Mouse (Mus musculus) brain, embryonic 14.5 days (tissue): ENCODE results near the gene 2310022A10Rik. TPM values are rescaled to one million over a fixed set of nuclear protein-coding genes. Genes with fewer than 3 reads are reported as not detected.

Experiments
- DNase-seq: peaks from one replicate; pipeline ENCODE4 v3.0.0-alpha.2; 2011; ENCODE audit warnings: low read depth
- CTCF ChIP-seq: fragments of 200-500 bp; IDR thresholded peaks from 2 replicates; pipeline ENCODE4 v1.5.1; 2012; ENCODE audit warnings: inconsistent platforms, mild to moderate bottlenecking, moderate library complexity, borderline replicate concordance; ENCODE audit not compliant: insufficient read depth, insufficient read length; ENCODE audit errors: extremely low read depth
- POLR2A ChIP-seq: fragments of 200-500 bp; IDR thresholded peaks from 2 replicates; pipeline ENCODE4 v1.6.1; 2012; ENCODE audit warnings: mild to moderate bottlenecking, inconsistent platforms, borderline replicate concordance; ENCODE audit not compliant: poor library complexity, insufficient read depth, insufficient read length, severe bottlenecking; ENCODE audit errors: extremely low read depth
- polyA plus RNA-seq: library from polyadenylated mRNA; depleted of rRNA; stranded (reverse); fragments of >200 nt; gene quantifications from 2 replicates; pipeline ENCODE4 v1.2.3, GENCODE M21; 2012

2310022A10Rik gene
- polyA plus RNA-seq, 1 experiment = 42.8 TPM

GRCm38 (mm10) chr7:27542392-27543033 is 10.5 kb upstream of the 2310022A10Rik start:
- peak; percentile 65; the same call in 1 of the 2 replicates for TF ChIP-seq POLR2A
- no peak for TF ChIP-seq CTCF
- peak; percentile 95 for DNase-seq

- TF ChIP-seq POLR2A (no peak), CTCF (no peak)
- DNase-seq = no peak
Observed at GRCm38 (mm10) chr7:27543065-27543464, 10.0 kb upstream of the 2310022A10Rik start.

GRCm38 (mm10) chr7:27543851-27544250 is 9.2 kb upstream of the 2310022A10Rik start:
- no peak for TF ChIP-seq CTCF
- no peak for TF ChIP-seq POLR2A
- DNase-seq = no peak

GRCm38 (mm10) chr7:27544675-27545370 is 8.2 kb upstream of the 2310022A10Rik start:
- no peak for TF ChIP-seq POLR2A
- TF ChIP-seq CTCF = no peak
- no peak for DNase-seq

GRCm38 (mm10) chr7:27549597-27549996 is 3.4 kb upstream of the 2310022A10Rik start:
- TF ChIP-seq CTCF (no peak), POLR2A (no peak)
- no peak for DNase-seq

- no peak for DNase-seq
- no peak for TF ChIP-seq CTCF
- no peak for TF ChIP-seq POLR2A
Observed at GRCm38 (mm10) chr7:27552070-27552469, 963 bp upstream of the 2310022A10Rik start.

GRCm38 (mm10) chr7:27560291-27560887 is 7.4 kb downstream of the 2310022A10Rik start:
- TF ChIP-seq POLR2A (no peak), CTCF (no peak)
- DNase-seq = no peak

GRCm38 (mm10) chr7:27560978-27561377 is 7.9 kb downstream of the 2310022A10Rik start:
- no peak for TF ChIP-seq CTCF
- DNase-seq = no peak

- DNase-seq = no peak
- TF ChIP-seq POLR2A = no peak
- no peak for TF ChIP-seq CTCF
Observed at GRCm38 (mm10) chr7:27569580-27570224, 16.7 kb downstream of the 2310022A10Rik start.

GRCm38 (mm10) chr7:27572133-27572532 is 19.1 kb downstream of the 2310022A10Rik start:
- TF ChIP-seq POLR2A (no peak), CTCF (no peak)
- DNase-seq = no peak

GRCm38 (mm10) chr7:27574124-27574880 is 21.3 kb downstream of the 2310022A10Rik start:
- no peak for DNase-seq
- TF ChIP-seq CTCF (no peak), POLR2A (no peak)
